Mouse (Mus musculus): ENCODE results near the gene Lrrc41.

Gene Lrrc41

GRCm38 (mm10) chr4:116143317-116143811, 68.3 kb downstream of the Lrrc41 start:
- DNase-seq (ENCODE audit: inconsistent age in 2 of 2, low spot score in 1 of 2): peak; percentile 47 to 75

GRCm38 (mm10) chr4:116143891-116144717, 69.0 kb downstream of the Lrrc41 start:
- DNase-seq (ENCODE audit: inconsistent age in 2 of 2, low spot score in 1 of 2): peak; percentile 81 to 93

Measured in adrenal gland, adult (tissue).